Mouse (Mus musculus): ENCODE data around the gene Ppp3ca.

Ppp3ca gene

DNA sequence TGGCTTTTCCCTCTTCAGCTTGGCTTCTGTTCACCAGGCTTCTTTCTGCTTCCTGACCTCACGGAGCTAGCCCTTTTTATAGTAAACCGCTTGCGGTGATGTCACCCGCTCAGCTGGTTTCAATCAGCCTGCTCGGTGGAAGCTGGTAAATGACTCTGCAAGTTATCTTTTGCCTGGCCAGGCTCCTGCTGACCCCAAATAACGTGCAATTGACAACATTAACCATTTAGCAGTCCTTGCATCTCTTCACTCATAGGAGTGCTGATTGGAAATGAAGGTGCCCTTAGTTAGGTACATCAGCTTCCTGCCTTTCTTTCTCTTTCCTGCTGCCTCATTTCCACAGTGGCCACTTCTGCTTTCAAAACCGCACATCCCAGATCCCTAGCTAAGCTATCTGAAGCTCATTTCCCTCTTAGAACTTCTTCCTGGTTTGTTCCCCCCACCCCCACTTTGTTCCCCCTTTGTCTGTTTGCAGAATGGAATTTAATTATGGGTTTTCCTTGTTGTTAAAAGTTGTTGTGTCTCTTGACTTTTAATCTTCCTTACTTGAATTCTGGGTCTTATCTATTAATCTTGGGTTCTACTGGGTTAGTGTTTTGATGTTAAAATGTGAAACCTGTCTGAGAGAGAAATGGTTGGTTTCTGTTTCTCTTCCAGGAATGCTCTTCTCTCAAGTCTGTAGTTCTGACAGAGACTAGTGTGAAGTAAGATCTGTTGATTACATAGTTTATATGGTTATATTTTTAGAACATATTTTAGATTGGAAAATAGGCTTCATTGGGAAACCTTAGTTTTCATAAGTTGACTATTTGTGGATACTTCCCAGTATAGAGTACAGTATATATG, 55.6 kb downstream of the Ppp3ca start:
- peak; percentile 18 for DNase-seq

DNA sequence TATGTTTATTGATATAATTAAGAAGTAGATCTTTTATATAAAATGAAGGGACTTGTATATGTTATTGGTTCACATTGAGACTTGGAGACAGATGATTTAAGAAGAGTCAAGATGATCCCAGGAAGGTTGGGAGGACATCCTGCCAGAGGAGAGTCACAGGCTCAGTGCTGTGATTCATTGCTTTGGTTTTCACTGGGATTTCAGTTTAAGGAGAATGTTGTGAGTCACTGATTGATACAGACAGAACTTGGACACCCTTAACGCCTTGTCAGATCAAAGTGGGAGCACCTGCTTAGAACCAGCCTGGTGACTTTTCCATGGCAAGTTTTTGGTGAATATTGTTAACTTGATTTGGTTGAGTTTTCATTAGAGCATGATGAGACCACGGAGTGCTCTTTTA, 58.0 kb downstream of the Ppp3ca start:
- no peak for DNase-seq

DNA sequence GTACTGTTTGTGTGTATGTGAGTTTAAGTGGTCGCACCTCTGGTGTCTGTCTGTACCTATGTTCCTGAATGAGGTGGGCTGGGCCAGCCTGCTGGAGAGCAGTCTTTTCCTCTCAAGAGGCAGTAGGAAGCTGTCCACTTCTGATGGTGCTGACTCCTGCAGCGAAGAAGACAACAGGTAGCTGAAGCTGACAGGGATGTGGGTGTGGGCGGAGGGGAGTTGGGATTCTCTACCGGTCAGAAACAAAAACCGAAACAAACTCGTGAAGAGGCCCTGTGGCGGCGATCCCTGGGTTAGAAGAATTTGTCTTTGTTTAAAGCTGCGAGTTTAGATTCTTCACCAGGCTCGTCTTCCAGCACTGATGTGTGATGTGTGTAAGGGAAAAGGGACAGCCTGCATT, 60.1 kb downstream of the Ppp3ca start:
- no peak for DNase-seq

DNA sequence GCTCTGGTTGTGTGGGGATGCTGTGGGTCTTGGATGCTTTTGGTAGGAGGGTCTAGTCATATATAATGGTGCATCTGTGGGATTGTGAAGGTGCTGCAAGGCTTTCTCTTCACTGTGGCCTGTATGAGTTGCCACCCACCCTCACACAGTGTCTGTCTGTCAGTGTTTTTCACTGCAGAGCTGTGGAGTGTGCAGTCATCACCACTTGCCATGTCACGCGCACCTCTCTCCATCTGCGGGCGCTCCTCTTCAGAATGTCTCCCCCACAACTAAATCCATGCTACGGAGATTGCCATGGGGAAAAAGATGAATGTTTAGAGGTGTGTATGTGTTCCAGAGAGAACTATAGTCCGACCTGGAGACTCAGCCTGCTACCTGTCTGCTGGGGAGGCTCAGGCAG, 61.7 kb downstream of the Ppp3ca start:
- no peak for DNase-seq

DNA sequence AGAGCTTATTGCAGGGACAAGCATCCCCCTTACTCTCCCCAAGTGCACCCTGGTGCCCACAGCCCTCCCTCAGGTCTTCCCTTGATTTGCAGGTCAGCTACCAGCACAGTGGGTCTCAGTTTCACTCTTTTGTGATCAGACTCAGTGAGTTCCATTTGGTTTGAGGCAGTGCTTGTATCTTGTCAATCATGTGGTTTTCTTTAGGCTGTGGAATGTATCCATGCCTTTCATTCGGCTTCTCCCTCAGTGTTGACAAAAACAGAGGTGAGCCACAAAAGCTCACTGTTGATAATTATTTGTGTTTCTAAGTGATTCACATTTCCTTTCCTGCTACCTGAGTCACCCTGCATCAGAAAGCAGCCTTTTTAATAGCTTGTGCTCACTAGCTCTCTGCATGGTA, 66.1 kb downstream of the Ppp3ca start:
- DNase-seq: no peak

DNA sequence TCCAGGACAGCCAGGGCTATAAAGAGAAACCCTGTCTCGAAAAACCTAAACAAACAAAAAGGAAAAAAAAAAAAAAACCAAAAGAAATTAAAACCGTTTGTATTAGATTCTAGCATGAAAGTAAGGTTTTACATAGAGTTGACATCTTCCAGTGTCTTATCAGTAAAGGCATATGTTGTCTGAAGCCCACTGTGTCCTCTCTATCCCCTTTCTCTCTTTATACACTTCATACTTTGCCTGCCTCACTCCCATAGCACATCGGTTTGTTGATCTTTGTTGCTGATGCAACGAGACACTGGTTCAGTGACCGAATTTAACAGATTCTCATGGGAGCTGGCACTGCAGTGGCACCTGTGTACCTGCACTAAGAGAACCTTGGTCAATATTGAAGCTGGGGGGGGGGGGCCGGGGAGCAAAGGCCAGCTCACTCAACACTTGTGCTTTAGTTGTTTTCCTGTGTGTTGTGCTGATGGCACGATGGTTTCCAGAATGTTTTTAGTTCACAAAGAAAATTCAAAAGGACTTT, 66.9 kb downstream of the Ppp3ca start:
- no peak for DNase-seq

DNA sequence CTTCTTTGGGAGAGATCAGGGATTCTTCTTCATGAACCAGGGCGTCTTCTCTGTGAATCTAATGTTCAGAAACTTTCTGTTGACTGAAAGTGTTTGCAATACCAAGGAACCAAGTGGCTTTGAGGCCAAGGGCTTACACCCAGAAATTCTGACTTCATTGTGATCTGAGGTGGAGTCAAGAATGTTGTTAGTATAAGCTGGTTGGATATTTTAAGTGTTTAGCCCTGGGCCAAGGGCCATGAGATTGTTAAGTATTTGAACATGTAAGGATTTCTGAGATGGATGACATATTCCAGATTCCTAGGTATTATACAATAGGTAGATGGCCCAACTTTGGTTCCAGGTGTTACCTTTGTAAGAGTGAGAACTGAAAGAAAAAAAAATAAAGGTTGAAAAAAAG, 68.5 kb downstream of the Ppp3ca start:
- no peak for DNase-seq

DNA sequence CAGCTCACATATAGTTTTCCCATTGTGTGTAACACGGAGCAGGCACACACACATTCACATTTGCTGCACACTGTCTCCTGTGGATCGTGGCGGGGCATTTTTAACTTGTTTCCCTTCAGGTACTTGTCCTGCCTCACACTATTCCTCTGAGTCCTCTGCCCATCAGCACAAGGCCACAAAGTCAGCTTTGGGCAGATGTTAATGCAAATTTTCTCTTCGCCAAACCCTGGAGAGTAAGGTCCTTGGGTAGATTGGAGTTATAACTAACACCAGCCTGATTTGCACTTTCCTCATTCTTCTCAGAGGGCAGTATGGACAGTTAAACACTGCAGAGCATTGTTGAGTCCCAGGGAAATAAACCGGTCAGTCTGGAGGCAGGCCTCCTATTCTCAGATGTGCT, 69.0 kb downstream of the Ppp3ca start:
- no peak for DNase-seq

DNA sequence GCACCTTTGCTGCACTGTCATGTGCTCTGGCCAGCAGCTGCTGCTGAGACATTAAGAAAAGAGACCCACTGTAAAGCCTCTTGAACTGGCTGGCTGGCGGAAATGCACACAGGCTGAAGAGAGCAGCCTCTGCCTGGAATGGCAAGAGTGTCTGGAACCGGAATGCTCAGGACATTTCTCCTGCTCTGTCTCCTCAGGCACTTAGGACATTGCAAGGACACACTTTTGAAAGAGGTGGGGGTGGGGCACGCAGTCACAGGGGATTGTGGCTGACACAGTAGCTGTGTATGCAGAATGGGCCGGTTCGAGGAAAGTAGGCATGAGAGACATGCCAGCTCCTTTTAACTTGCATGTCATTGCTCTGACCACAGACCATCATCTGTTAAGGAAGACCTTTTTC, 71.7 kb downstream of the Ppp3ca start:
- no peak for DNase-seq

DNA sequence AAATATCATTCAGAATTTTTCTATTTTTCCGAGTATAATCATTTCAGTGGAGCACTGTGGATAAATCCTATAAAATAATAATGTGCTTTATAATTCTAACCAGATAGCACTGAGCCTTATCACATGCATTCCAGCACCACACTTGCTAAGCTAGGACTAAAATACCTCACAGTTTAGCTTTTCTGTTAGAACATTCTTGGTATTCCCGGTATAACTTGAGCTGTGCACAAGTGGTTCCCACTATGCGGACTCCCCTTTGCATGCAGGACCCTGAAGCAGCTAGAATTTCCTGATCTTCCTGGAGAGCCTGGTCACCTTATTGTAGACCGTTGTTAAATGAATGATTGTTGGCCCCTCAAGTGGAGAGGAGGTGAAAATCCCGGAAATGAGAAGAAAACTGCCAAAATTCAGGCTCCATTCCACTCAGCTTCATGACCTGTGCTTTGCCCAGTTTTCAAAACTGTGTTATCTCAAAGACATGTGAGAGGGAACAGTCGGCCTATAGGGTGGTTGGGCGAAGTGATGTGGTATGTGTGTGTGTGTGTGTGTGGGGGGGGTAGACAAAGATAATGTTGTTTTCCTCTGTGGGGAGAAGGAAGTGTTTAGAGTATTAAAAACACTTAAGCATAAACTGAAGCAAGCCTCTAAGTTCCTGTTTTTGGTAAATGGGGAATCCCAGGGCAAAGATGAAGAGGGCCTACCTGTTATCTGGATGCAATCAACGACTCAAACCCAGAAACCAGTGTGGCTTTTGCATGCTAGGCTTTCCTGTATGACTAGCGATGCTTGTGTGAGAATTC, 72.5 kb downstream of the Ppp3ca start:
- no peak for DNase-seq

DNA sequence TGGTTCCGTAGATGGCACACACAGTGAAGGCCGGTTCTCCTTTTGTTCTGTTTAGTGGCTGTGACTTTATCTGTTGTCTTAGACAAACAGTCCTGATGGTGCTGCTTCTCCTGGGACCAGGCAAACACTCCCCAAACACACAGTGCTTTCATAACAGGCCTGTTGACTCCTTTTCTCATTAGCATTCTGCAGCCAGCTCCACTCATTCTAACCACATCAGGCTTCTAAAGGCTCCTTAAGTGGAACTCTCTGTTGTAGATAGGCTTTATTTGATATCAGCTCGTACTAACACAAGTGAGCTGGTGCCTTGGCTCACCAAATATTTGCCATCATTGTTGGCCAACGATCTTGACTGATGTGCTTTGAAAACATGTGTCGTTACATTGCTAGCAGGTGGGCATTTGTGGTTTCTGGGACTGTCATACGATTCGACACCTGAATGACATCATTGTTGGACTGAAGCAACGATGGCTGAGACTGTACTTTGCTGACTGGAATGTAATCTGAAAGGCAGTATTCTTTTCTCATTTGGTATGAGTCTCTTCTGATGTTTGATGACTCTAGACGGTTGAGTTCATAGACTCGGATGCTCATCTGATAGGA, 74.5 kb downstream of the Ppp3ca start:
- DNase-seq: no peak

DNA sequence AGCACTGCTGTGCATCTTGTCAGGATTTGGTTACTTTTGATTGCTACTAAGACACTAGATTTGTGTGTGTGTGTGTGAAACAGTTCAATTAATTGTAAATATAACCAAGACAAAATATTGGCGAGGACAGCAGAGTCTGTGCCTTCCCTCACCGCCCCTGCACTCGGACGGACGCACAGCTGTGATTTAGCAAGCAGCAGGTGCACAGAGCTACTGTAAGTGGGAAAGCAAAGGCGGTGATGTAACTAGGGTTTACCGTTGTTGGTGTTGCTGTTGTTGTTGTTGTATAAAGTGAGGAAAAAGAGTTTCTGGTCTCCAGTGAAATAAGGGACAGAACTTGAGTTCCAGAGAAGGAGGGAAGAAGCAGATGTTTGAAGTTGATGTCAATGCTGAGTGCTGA, 75.5 kb downstream of the Ppp3ca start:
- no peak for DNase-seq

DNA sequence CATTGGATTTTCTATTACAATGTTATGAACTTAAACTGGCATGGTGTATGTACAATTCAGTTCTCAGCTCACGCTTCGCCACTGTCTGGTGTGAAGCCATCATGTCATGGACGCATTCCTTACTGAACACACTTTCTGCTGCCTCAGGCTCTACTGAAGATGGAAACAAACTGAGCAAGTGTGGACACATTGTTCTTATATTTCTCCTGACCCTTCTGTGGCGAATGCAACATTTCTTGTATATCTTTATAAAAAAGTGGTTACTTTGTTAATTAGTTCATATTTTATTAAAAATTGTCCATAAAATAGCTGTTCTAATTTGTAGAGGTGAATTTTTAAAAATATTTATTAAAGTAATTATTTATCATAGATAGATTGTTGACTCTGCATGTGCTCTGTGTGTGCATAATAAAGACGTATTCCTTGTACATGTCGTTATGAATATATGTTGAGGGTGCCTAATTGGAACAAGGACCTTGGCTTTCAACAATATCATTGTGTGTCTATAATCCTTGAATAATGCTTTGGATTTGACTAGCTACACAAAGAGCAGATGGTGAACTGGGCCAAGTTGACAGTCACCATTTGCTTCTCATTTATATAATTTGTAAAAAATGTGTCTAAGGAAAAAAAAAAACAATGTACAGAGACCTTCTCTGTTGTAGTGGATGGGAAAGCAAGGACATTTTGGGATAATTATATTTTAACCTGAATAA, 79.0 kb downstream of the Ppp3ca start:
- DNase-seq: no peak

DNA sequence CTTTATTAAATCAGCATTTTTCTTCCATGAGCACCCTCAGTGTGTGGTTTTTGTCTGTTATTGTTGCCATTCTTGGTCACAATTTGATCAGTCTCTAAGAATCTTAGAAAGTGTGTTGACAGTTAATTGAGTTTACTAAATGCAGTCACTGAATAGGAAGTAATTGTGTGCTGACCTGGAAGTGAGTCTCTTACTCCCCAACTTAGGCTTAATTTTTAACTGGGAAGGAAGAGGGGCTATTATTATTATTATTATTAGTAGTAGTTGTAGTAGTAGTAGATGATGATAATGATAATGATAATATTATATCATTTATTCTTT, 79.5 kb downstream of the Ppp3ca start:
- no peak for DNase-seq

DNA sequence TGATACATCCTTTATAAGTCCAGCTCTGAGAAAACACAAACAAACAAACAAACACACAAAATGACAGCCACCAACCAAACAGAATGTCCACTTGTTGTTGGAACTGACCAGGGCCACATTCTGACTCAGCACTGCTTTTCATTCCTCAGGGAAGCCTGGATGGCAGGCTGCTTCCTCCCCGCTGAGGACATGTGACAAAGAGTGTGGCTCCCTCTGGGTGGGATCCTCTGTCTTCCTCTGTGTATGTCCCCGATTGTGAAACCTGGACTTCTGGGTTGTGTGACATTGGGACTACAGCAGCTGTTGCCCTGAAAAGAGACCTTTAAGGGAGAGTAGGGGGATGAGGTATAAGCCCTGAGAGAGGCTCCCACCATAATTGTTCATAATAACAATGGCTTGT, 80.0 kb downstream of the Ppp3ca start:
- no peak for DNase-seq

DNA sequence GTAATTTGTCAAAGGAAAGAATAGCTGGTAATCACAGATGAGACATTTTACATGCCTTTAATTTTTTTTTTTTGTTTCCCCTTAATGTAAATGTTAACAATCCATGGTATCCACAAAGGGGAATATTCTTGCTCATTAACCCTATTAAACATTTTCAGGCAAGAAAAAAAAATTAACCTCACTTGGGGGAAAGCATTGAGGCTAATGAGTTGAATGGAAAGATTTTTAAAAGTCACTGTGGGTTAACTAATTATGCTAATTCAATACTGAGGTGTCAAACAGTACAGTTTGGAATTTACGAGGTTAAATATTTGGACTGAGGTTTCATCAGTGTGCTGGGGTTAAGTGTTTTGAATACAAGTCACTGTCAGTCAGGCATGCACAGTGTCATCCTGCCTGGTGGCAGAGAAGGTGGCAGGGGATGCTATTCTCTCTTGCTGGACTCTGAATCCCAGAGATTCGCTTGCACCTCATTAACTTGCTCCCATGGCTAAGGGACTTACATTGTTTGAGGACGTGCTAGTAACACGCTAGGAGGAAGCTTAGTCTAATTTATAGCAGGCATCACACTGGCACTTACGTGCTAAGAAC, 82.3 kb downstream of the Ppp3ca start:
- DNase-seq: no peak

DNA sequence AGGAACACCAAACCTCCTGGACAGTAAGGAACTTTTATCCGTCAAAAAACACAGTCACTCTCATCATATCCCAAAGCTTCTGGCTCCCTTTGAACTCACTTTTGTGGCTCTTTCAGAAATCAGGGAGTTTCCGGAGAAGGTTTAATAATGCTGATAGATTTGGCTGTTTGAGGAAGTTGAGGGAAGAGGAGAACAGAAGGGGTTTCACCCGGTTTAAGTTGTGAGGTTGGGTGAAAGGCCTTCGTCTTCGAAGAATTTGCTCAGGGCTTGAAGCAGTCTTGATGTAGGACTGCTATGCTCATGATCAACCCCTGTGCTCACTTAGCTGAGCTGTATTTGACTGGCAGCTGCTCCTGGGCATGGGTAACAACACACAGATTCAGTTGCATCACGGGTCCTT, 86.2 kb downstream of the Ppp3ca start:
- no peak for DNase-seq

DNA sequence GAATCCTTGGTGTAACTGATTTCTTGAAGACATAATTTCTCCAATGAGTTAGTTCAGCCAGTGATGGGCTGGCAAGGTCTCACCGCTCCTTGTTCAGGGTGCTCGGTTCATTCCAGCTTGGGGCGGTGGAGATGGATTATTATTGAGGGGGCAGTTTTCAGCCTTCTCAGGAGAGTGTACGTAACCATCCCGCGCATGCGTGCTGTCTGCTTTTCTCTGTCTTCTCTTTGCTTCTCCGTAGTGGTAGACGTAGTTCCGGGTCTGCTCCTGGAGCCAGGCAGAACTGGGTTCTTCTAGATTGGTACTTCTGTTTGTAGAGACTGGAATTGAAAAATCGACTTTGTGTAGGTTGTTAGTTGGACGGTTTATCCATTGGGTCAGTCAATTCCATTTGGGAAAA, 89.5 kb downstream of the Ppp3ca start:
- DNase-seq: no peak

DNA sequence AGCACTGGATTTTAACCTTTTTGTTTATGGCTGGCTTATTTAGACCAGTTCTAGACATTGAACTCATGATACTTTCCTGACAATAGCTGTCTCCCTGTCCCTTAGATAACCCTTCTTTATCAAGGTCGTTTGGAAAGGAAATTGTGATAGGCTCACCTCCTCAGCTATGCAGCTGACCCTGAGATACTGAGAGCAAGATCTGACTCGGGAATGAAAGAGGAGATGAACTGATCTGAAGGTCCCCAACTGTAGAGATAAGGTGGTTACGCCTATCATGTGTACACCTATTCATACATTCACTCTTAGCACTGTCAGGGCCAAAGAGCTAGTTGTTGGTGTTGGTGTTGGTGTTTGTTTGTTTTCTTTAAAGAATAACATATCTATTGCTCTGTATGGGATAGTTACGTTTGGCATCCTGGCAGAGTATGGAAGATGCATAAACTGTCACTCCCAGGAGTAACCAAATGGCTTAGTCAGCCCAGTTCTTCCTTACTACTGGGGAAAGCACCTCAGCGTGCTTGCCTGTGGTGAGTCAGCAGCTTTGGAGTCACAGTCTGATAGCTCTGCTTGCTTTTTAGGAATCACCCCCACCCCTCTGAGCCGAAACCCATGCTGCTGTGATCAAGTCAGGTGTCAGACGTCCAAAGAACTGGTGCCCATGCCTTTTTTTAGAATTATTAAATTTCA, 91.5 kb downstream of the Ppp3ca start:
- peak; percentile 41 for DNase-seq

DNA sequence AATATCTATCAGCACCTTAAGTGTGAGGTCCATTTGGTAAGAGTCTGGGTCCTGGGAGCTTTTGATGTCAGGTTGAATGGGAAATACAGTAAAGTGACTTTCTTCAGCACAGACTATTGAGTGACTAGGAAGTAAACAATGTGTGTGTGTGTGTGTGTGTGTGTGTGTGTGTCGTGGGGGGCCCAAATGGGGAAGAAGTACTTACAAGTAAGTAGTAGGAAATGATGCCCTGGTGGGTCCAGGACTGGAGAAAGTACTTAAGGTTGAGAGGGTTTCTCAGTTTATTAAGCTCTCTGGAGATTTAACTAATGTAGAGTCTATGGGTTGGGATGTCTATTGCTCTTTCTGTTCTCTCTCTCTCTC, 92.0 kb downstream of the Ppp3ca start:
- no peak for DNase-seq

DNA sequence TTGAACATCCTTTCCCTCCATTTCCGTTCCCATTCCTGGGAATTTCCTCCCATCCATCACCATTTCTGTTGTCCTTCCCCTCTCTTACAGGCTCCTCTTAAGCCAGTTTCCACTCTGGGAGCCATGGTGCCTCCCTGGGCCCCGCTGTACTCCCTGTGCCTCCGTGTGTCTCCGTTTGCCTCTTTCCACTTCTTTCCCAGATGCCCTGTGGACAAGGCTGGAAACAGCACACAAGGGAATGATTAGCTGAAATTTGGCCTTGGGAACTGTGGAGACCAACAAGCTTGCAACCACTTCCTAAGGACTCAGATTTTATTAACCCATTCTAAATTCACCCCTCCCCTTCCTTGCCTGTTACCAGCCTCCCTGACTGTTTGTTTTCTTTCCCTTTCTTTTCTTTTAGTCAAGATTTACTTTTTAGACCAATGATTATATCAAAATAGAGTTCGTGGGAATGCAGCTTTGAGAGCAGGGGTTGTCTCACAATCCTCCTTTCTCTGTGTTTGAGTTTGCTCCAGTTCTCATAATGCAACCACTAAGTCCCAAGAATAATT, 93.9 kb downstream of the Ppp3ca start:
- no peak for DNase-seq

DNA sequence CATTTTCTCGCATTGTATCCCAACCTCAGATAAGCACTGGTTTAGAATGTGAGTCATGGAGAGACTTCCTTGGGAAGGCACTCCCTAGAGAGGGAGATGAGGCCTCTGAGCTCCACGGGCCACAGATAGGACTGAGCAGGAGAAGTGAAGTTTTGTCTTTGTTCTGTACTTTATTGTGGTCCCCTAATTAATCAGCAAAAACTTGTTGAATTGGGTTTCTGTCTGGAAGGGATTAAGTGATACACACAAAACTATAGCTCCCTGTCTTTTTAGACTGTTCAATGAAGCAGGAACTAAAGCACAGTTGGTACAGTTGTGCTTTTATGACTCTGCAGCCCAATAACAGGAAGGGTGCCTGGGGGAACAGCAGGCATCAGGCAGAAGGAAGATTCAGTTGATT, 95.6 kb downstream of the Ppp3ca start:
- DNase-seq: no peak
